Mouse (Mus musculus): ENCODE data around the gene Cdk5. TPM values are rescaled to one million over a fixed set of nuclear protein-coding genes. Genes with fewer than 3 reads are reported as not detected.

Gene Cdk5
- 24.4 and 36.9 TPM in 2 replicates for total RNA-seq (2014; fragmentation: Nextera tagmentation)
- 20.7 and 22.4 TPM in 2 replicates for total RNA-seq (2017)

- ATAC-seq (replicated peaks; ENCODE audit: poor library complexity, severe bottlenecking) = peak; percentile 82
Observed at GRCm38 (mm10) chr5:24423129-24424003, at the start of gene Cdk5, which contains the start of gene Slc4a2. Cdk5 (minus strand) TSS chr5:24423530. Slc4a2 (plus strand) TSS chr5:24423837.

GRCm38 (mm10) chr5:24470600-24470999 lies 47.3 kb upstream of the Cdk5 start:
- peak; percentile 73 for ATAC-seq (replicated peaks; ENCODE audit: poor library complexity, severe bottlenecking)

GRCm38 (mm10) chr5:24466762-24467161 lies 43.4 kb upstream of the Cdk5 start:
- ATAC-seq (replicated peaks; ENCODE audit: poor library complexity, severe bottlenecking) = no peak

GRCm38 (mm10) chr5:24455613-24456012 lies 32.3 kb upstream of the Cdk5 start:
- no peak for ATAC-seq (replicated peaks; ENCODE audit: poor library complexity, severe bottlenecking)

- ATAC-seq (replicated peaks; ENCODE audit: poor library complexity, severe bottlenecking) = no peak
Observed at GRCm38 (mm10) chr5:24455076-24455475, 31.7 kb upstream of the Cdk5 start.

- ATAC-seq (replicated peaks; ENCODE audit: poor library complexity, severe bottlenecking) = no peak
Observed at GRCm38 (mm10) chr5:24453985-24454303, 30.6 kb upstream of the Cdk5 start.

GRCm38 (mm10) chr5:24453283-24453984 lies 30.1 kb upstream of the Cdk5 start:
- ATAC-seq (replicated peaks; ENCODE audit: poor library complexity, severe bottlenecking) = no peak

GRCm38 (mm10) chr5:24452691-24453233 lies 29.4 kb upstream of the Cdk5 start:
- ATAC-seq (replicated peaks; ENCODE audit: poor library complexity, severe bottlenecking) = peak; percentile 21

GRCm38 (mm10) chr5:24452030-24452690 lies 28.8 kb upstream of the Cdk5 start, which contains the start of gene Agap3:
Agap3 (plus strand) TSS chr5:24452177.
- ATAC-seq (replicated peaks; ENCODE audit: poor library complexity, severe bottlenecking) = no peak

GRCm38 (mm10) chr5:24451264-24452029 lies 28.1 kb upstream of the Cdk5 start:
- peak; percentile 64 for ATAC-seq (replicated peaks; ENCODE audit: poor library complexity, severe bottlenecking)

- ATAC-seq (replicated peaks; ENCODE audit: poor library complexity, severe bottlenecking) = peak; percentile 62
Observed at GRCm38 (mm10) chr5:24447624-24448298, 24.4 kb upstream of the Cdk5 start, which contains the start of gene Tmub1. Tmub1 (minus strand) TSS chr5:24447854.

GRCm38 (mm10) chr5:24446630-24447029 lies 23.3 kb upstream of the Cdk5 start:
- ATAC-seq (replicated peaks; ENCODE audit: poor library complexity, severe bottlenecking) = no peak

- ATAC-seq (replicated peaks; ENCODE audit: poor library complexity, severe bottlenecking) = no peak
Observed at GRCm38 (mm10) chr5:24445428-24446080, 22.2 kb upstream of the Cdk5 start.

- ATAC-seq (replicated peaks; ENCODE audit: poor library complexity, severe bottlenecking) = peak; percentile 74
Observed at GRCm38 (mm10) chr5:24444746-24445427, 21.6 kb upstream of the Cdk5 start, which contains the start of gene Fastk. Fastk (minus strand) TSS chr5:24445287.

GRCm38 (mm10) chr5:24443927-24444326 lies 20.6 kb upstream of the Cdk5 start:
- no peak for ATAC-seq (replicated peaks; ENCODE audit: poor library complexity, severe bottlenecking)

- ATAC-seq (replicated peaks; ENCODE audit: poor library complexity, severe bottlenecking) = no peak
Observed at GRCm38 (mm10) chr5:24443204-24443603, 19.9 kb upstream of the Cdk5 start.

GRCm38 (mm10) chr5:24442029-24442428 lies 18.7 kb upstream of the Cdk5 start:
- ATAC-seq (replicated peaks; ENCODE audit: poor library complexity, severe bottlenecking) = no peak

GRCm38 (mm10) chr5:24441187-24441586 lies 17.9 kb upstream of the Cdk5 start:
- ATAC-seq (replicated peaks; ENCODE audit: poor library complexity, severe bottlenecking) = no peak
